Mouse (Mus musculus): ENCODE data around the gene Ehmt2.
A peak's percentile ranks its signal among the peaks of the same experiment; 100 is the strongest.
"Not testable (repeated sequence)": the region's sequence is repeated elsewhere in the genome, so short reads cannot be mapped to it uniquely, and the experiment has no call there.

Gene Ehmt2

DNA sequence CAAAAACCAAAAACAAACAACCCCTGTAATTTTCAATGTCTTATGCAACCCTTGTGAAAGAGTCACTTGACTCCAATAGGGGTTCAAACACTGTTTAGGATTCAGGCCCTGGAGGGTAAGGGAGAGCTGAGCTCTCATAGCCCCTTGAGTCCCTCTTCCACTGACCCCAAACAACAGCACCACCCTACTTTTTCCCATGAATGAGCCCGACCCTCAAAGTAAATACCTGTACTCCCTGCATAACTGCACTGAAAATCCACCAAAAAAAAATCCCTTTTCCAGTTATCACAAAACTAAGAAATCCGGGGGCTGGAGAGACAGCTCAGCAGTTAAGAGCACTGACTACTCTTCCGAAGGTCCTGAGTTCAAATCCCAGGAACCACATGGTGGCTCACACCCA lies 57.6 kb downstream of the Ehmt2 start:
- no peak for DNase-seq

- DNase-seq, result no peak
Measured at GRCm38 (mm10) chr17:34956340-34956739, 58.1 kb downstream of the Ehmt2 start.

DNA sequence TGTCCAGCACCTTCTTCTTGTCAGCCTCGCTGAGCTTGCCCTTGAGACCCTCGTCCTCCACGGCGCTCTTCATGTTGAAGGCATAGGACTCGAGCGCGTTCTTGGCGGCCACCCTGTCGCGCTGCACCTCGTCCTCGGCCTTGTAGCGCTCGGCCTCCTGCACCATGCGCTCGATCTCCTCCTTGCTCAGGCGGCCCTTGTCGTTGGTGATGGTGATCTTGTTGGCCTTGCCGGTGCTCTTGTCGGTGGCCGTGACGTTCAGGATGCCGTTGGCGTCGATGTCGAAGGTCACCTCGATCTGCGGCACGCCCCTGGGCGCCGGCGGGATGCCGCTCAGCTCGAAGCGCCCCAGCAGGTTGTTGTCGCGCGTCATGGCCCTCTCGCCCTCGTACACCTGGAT lies 59.0 kb downstream of the Ehmt2 start:
- DNase-seq, result not testable (repeated sequence)

GRCm38 (mm10) chr17:34957966-34958365 lies 59.7 kb downstream of the Ehmt2 start:
- DNase-seq, result not testable (repeated sequence)

DNA sequence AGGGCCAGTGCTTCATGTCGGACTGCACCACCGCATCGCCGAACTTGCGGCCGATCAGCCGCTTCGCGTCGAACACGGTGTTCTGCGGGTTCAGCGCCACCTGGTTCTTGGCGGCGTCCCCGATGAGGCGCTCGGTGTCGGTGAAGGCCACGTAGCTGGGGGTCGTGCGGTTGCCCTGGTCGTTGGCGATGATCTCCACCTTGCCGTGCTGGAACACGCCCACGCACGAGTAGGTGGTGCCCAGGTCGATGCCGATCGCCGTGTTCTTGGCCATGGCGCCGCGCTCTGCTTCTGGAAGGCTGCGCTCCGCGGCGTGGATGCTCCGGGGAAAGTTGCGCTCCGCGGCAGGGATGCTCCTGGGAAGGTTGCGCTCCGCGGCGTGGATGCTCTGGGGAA lies 60.5 kb downstream of the Ehmt2 start:
- DNase-seq, result not testable (repeated sequence)

- peak; percentile 78 for DNase-seq
Measured at GRCm38 (mm10) chr17:34959130-34959778, 61.0 kb downstream of the Ehmt2 start, which contains the start of gene Hspa1b. Gene Hspa1b (minus strand): TSS chr17:34959238.

DNA sequence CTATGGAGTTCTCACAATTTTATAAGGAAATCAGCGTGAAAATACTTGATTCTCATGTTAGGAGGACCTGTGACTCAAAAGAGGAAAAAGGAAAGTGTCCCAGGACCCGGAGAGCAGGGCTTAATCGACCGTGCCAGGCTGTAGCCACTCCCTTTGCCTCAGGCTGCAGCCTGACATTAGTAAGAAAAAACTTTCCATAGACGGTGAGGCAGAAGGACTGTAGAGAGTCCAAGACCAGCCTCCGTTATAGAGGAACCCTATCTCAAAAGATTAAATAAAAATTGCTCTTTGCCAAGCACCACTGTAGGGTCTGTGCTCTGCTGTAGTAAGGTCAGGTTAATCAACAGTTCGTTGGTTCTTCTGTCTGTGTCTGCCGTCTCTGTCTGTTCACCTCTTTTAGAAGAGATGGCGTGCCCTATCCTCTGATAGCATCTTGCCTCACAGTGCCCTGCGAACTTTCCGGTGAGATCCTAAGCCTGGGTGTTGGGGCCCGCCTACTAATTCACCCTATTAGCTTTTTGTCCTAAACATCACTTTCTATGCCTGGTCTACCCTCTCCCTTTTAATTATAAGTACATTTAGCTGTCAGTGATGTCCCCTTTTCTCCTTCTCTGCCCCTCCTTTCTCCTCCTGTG lies 61.7 kb downstream of the Ehmt2 start:
- no peak for DNase-seq

- DNase-seq, result no peak
Measured at GRCm38 (mm10) chr17:34960702-34961493, 62.6 kb downstream of the Ehmt2 start.

DNA sequence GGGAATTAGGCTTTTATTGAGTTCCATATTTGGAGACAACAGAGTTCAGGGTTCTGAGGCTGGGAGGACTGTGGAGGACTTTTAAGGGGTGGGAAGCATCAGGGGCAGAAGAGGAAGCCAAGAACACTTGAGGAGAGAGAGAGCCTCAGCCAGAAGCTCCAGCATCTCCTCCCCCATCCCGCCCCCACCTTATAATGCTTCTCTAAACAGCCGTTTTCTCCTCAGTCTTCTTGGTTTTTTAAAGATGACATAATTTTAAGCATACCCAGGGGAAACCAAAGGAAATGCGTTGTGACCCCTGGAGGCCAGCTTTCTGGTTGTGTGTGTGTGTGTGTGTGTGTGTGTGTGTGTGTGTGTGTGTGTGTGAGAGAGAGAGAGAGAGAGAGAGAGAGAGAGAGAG lies 63.9 kb downstream of the Ehmt2 start:
- DNase-seq, result no peak

GRCm38 (mm10) chr17:34962841-34963240 lies 64.6 kb downstream of the Ehmt2 start:
- DNase-seq, result no peak

Data from right cerebral cortex, postnatal 25 days (tissue).